Mouse (Mus musculus) hindbrain, embryonic 13.5 days (tissue): ENCODE results near the gene Duoxa1. TPM values are rescaled to one million over a fixed set of nuclear protein-coding genes. Genes with fewer than 3 reads are reported as not detected.
A peak's percentile ranks its signal among the peaks of the same experiment; 100 is the strongest.

ENCODE experiments used
- ATAC-seq: fragments of 200-750 bp; cut with Nextera tagmentation; 2 replicates; pipeline ENCODE4 v1.8.0; 2017; ENCODE audit warnings: moderate TSS enrichment; ENCODE audit not compliant: low FRiP score
- H3K27ac ChIP-seq: fragments of 300-500 bp; sonication (generic); 2 replicates; pipeline ENCODE4 v1.5.1; 2015; ENCODE audit warnings: inconsistent platforms, mild to moderate bottlenecking, moderate library complexity
- H3K27me3 ChIP-seq: fragments of 300-500 bp; sonication (generic); 2 replicates; pipeline ENCODE4 v1.6.1; 2015; ENCODE audit warnings: mild to moderate bottlenecking, inconsistent platforms
- H3K36me3 ChIP-seq: fragments of 300-500 bp; sonication (generic); 2 replicates; pipeline ENCODE4 v1.6.1; 2015; ENCODE audit warnings: mild to moderate bottlenecking, inconsistent platforms
- H3K4me1 ChIP-seq: fragments of 300-500 bp; sonication (generic); replicated peaks from 2 replicates; pipeline ENCODE4 v1.6.1; 2015; ENCODE audit warnings: inconsistent platforms
- H3K4me2 ChIP-seq: fragments of 300-500 bp; sonication (generic); 2 replicates; pipeline ENCODE4 v1.6.1; 2015; ENCODE audit warnings: inconsistent platforms, mild to moderate bottlenecking, moderate library complexity
- H3K4me3 ChIP-seq: fragments of 300-500 bp; sonication (generic); 2 replicates; pipeline ENCODE4 v1.5.1; 2015; ENCODE audit warnings: mild to moderate bottlenecking, inconsistent platforms
- H3K9ac ChIP-seq: fragments of 300-500 bp; sonication (generic); 2 replicates; pipeline ENCODE4 v1.6.1; 2015; ENCODE audit warnings: mild to moderate bottlenecking, inconsistent platforms
- H3K9me3 ChIP-seq: fragments of 300-500 bp; sonication (generic); 2 replicates; pipeline ENCODE4 v1.6.1; 2016; ENCODE audit warnings: inconsistent platforms
- WGBS: fragments of 180-500 bp; shearing (Covaris S2); methylation state at CpG from one replicate; pipeline ENCODE4 v1.1.7; 2015; 5-methylcytosine and 5-hydroxymethylcytosine counted together
- polyA plus RNA-seq: library from polyadenylated mRNA; unstranded; fragments of >200 nt; fragmentation: Nextera tagmentation; extraction: Ambion mirVana; gene quantifications from 2 replicates; pipeline ENCODE4 v1.2.1, GENCODE M21; 2015

Gene Duoxa1
- polyA plus RNA-seq, 1 experiment from 2014 or later = 0.13 TPM

- no peak overlapping the region for H3K4me2 ChIP-seq
- H3K9me3 ChIP-seq = no peaks in the 10 kb centered on the region
- H3K4me1 ChIP-seq = no peaks in the 10 kb centered on the region
- no peaks in the 10 kb centered on the region for H3K36me3 ChIP-seq
- no peaks in the 10 kb centered on the region for H3K27me3 ChIP-seq
- H3K27ac ChIP-seq = no peak overlapping the region
- 81% methylated on average over 3 of the region's 3 CpGs for WGBS
- H3K4me3 ChIP-seq = no peak overlapping the region
- no peak overlapping the region for H3K9ac ChIP-seq
- ATAC-seq = no peak
Measured at GRCm38 (mm10) chr2:122324586-122324985, 11.1 kb upstream of the Duoxa1 start.

- Histone ChIP-seq H3K4me1 (no peaks in the 10 kb centered on the region), H3K36me3 (no peaks in the 10 kb centered on the region), H3K9me3 (no peaks in the 10 kb centered on the region), H3K4me2 (no peak overlapping the region), H3K27me3 (0 out of 2 replicates have a peak, but pooled peaks cover under 1% of the 10 kb centered on the region), H3K9ac (no peak overlapping the region), H3K4me3 (no peak overlapping the region), H3K27ac (no peak overlapping the region)
- 69% methylated on average over 3 of the region's 3 CpGs for WGBS
- ATAC-seq = no peak
Measured at GRCm38 (mm10) chr2:122323960-122324359, 10.4 kb upstream of the Duoxa1 start.

DNA sequence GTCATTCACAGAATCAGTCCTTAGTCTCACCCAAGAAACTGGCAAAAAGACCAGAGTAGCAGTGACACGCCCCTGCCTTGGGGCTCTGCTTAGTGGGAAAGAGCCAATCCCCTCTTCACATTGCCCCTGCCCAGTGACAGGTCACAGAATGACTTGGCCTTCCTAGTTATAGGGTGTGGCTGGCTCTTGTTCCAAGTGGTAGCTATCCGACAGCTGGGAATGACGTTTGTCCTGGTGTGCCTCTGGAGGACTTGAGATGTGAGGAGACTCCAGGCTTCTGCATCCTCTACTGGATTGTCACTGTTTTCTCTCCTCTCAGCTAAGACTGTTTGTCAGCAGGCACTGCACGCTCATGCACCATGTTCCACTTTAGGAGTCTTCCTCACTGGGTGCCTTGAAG, 3.9 kb upstream of the Duoxa1 start:
- no peak overlapping the region for H3K4me3 ChIP-seq
- WGBS = 78% methylated on average over 4 of the region's 4 CpGs
- no peak for ATAC-seq
- no peaks in the 10 kb centered on the region for H3K9me3 ChIP-seq
- H3K4me2 ChIP-seq = no peak overlapping the region
- H3K4me1 ChIP-seq = peaks cover 8% of the 10 kb centered on the region
- H3K36me3 ChIP-seq = no peaks in the 10 kb centered on the region
- no peak overlapping the region for H3K27ac ChIP-seq
- H3K27me3 ChIP-seq = peaks cover 42% of the 10 kb centered on the region
- no peak overlapping the region for H3K9ac ChIP-seq

DNA sequence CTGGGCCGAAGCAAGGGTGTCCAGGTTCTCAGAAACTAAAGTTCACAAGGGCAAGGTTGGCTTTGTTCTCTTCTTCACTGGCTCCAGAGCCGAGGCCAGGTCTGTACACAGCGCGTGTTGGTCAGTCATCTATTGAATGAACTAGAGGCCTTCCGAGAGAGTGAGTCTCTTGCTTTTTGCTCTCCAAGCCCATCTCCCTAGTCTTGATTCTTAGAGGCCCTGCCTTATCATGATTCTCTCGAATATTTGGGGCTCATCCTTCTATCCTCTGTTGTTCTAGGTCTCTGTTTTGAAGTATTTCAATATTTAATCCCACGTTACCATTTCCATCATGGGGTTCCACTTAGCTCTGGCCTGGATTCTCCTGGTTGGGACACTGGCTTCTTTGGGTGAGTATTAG, 1.8 kb upstream of the Duoxa1 start, which contains the start of gene Duox1:
Gene Duox1 (plus strand): TSS at position 301 of the 400 bp plus-strand sequence.
- H3K4me3 ChIP-seq = no peak within 1 kb of the TSS
- no peak for ATAC-seq
- H3K4me1 ChIP-seq = peaks cover 8% of the 10 kb centered on the region
- H3K27me3 ChIP-seq = peaks cover 48% of the 10 kb centered on the region
- H3K9me3 ChIP-seq = no peaks in the 10 kb centered on the region
- no peak within 1 kb of the TSS for H3K9ac ChIP-seq
- WGBS = 84% methylated on average over 7 of the region's 7 CpGs
- H3K36me3 ChIP-seq = no peaks in the 10 kb centered on the region
- H3K27ac ChIP-seq = no peak within 1 kb of the TSS
- H3K4me2 ChIP-seq = no peak within 1 kb of the TSS

DNA sequence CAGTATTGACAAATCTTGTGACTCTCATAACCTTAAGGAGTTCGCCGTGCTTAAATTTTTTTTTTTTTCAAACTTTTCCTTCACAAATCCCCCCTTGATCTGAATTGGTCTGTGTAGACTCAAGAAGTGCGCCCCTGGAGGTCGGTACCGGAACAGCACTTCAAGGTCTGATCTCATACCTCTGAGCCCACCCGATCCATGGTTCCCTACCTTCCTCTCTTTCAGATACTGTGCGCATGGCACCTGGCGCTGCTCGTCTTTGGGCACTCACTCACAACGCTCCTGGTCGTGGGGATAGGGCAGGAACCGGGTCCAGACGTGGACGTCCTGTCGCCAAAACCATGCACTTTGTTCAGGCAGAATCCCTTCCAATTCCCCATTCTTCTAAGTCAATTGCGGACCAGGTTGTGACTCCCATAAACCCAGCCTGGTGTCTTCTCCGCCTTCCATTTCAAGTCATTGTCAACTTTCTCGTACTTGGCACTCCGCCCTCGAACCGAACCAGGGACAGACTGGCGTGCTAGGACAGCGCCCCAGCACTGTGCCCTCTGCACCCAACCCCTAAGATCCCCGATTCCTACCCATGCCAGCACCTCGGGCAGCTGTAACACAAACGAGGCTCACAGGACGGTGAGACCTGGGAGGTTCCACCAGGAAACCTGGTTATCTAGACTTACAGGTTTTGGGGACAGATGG, 660 bp downstream of the Duoxa1 start:
- Histone ChIP-seq H3K9ac (no peak overlapping the region), H3K27me3 (peaks cover 53% of the 10 kb centered on the region), H3K9me3 (no peaks in the 10 kb centered on the region), H3K4me1 (peaks cover 8% of the 10 kb centered on the region), H3K27ac (no peak overlapping the region), H3K4me2 (peak overlapping the region; percentile 43), H3K4me3 (peak overlapping the region; percentile 10), H3K36me3 (no peaks in the 10 kb centered on the region)
- 0 out of 2 replicates have a peak, but pooled peaks have one; percentile 4 for ATAC-seq
- 5% methylated on average over 27 of the region's 27 CpGs for WGBS

DNA sequence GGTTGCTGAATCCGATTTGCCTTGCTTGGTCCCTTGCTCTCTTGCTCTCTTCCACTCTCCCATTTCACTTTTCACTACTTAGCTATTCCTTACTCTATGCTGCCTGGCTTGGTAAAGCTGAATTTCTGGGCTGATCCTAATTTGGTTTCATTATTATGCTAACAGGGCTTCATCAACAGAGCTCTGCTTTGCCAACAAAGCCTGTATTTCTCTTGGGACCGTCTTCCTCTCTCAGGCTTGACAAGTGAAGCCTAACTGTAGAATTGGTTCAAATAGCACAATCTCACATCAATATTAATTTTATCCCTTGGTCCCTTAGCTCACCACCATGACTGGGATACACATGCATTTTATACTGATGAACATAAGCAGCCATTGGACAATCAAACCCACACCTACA, 2.0 kb downstream of the Duoxa1 start:
- no peaks in the 10 kb centered on the region for H3K9me3 ChIP-seq
- H3K27me3 ChIP-seq = peaks cover 65% of the 10 kb centered on the region
- peaks cover 8% of the 10 kb centered on the region for H3K4me1 ChIP-seq
- 39% methylated on average over 2 of the region's 2 CpGs for WGBS
- H3K27ac ChIP-seq = no peak overlapping the region
- no peaks in the 10 kb centered on the region for H3K36me3 ChIP-seq
- H3K4me2 ChIP-seq = no peak overlapping the region
- no peak overlapping the region for H3K9ac ChIP-seq
- H3K4me3 ChIP-seq = no peak overlapping the region
- ATAC-seq = 0 out of 2 replicates have a peak, but pooled peaks have one; percentile 9

- peaks cover 8% of the 10 kb centered on the region for H3K4me1 ChIP-seq
- H3K4me2 ChIP-seq = no peak overlapping the region
- 26% methylated on average over 3 of the region's 3 CpGs for whole genome bisulfite sequencing
- H3K9me3 ChIP-seq = no peaks in the 10 kb centered on the region
- H3K27me3 ChIP-seq = peaks cover 69% of the 10 kb centered on the region
- no peak overlapping the region for H3K9ac ChIP-seq
- no peak for ATAC-seq
- no peak overlapping the region for H3K27ac ChIP-seq
- H3K4me3 ChIP-seq = no peak overlapping the region
- H3K36me3 ChIP-seq = no peaks in the 10 kb centered on the region
Measured at GRCm38 (mm10) chr2:122309647-122310046, 3.9 kb downstream of the Duoxa1 start.

DNA sequence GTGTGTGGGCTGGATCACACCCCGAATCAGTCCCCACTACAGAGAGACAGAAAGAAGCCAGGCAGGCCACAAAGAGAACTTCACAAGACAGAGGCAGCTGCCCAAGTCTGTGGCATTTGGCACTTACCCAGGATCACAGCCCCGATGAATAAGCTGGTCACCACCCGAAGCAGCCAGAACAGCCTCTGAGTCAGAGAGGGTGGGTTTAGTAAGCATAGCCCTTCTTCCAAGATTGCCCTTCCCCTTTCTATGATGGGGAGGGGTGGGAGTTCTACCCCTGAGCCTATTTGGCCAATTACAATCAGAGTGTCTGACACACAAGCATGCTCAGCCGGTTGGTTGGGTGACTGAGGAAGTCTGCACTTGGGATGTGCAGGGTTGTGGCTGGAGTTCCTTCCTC, 7.3 kb downstream of the Duoxa1 start:
- no peak overlapping the region for H3K9ac ChIP-seq
- H3K36me3 ChIP-seq = no peaks in the 10 kb centered on the region
- no peak overlapping the region for H3K4me2 ChIP-seq
- peaks cover 74% of the 10 kb centered on the region for H3K27me3 ChIP-seq
- H3K27ac ChIP-seq = no peak overlapping the region
- ATAC-seq = no peak
- 59% methylated on average over 4 of the region's 4 CpGs for WGBS
- H3K4me1 ChIP-seq = peaks cover 12% of the 10 kb centered on the region
- no peak overlapping the region for H3K4me3 ChIP-seq
- H3K9me3 ChIP-seq = no peaks in the 10 kb centered on the region

DNA sequence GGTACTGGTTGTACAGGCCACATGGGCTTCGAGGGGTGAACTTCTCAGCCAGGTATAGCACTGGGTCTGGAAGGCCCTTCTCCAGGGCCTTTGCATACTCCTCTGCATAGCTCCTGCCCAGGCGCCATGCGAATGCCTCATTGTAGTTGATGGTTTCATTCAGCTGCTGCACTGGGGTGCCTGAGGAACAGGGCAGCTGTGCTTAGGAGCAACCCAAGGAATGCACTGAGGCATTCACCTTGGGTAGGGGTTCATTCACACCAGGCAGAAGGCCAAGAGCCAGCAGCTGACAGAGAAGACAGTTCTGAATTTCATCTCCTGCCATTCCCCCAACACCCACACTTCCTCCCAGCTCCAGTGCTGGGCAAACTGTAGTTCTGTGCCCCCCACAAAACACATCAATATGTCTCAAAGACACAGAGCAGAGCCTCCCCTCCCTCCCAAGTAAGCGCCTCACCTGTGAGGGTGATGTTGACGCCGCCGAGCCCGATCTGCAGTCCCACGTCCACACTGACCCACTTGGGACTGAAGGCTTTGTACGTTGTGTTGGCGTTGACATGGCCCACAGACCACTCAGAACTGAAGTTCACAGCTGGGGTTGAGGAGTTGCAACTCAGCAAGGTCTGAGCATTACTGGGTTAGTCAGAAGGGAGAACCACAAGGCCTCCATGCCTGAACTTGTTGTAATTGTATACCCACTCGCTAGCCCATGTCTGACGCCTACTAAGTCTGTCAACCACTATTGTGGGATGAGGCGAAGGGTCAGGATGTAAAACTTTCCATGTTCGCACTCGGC, 8.2 kb downstream of the Duoxa1 start:
- Histone ChIP-seq H3K9me3 (no peaks in the 10 kb centered on the region), H3K27ac (no peak overlapping the region), H3K4me2 (no peak overlapping the region), H3K27me3 (peaks cover 83% of the 10 kb centered on the region), H3K4me1 (peaks cover 21% of the 10 kb centered on the region), H3K9ac (no peak overlapping the region), H3K4me3 (no peak overlapping the region), H3K36me3 (no peaks in the 10 kb centered on the region)
- 86% methylated on average over 16 of the region's 16 CpGs for WGBS
- no peak for ATAC-seq

DNA sequence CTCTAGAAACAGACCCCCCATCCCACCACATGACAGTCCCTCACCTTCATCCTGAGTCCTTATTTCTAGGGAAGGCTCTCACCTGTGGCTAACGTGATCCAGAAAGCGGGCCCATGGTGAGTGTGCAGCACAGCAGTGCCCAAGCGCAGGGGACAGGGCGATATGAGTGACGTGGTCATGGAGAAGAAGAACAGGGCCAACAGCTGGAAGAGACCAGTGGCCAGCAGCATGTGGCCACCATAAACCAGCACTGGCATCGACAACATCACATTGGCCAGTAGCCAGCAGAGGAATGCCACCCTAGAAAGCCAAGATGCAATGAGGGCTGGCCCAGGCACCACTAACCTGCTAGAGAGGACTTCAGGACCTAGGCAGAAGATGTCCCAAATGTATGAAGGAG, 9.0 kb downstream of the Duoxa1 start:
- H3K27me3 ChIP-seq = peaks cover 90% of the 10 kb centered on the region
- H3K4me2 ChIP-seq = no peak overlapping the region
- no peak for ATAC-seq
- H3K9me3 ChIP-seq = no peaks in the 10 kb centered on the region
- no peak overlapping the region for H3K4me3 ChIP-seq
- H3K4me1 ChIP-seq = peaks cover 21% of the 10 kb centered on the region
- H3K36me3 ChIP-seq = no peaks in the 10 kb centered on the region
- no peak overlapping the region for H3K9ac ChIP-seq
- WGBS = 88% methylated on average over 6 of the region's 6 CpGs
- no peak overlapping the region for H3K27ac ChIP-seq

- 15% methylated on average over 9 of the region's 9 CpGs for WGBS
- Histone ChIP-seq H3K9me3 (no peaks in the 10 kb centered on the region), H3K36me3 (no peaks in the 10 kb centered on the region), H3K27ac (no peak overlapping the region), H3K4me2 (no peak overlapping the region), H3K9ac (no peak overlapping the region), H3K4me1 (peaks cover 38% of the 10 kb centered on the region), H3K27me3 (peaks cover 99% of the 10 kb centered on the region), H3K4me3 (no peak overlapping the region)
- ATAC-seq = peak; percentile 70
Measured at GRCm38 (mm10) chr2:122302574-122303241, 10.8 kb downstream of the Duoxa1 start.

GRCm38 (mm10) chr2:122301921-122302573, 11.5 kb downstream of the Duoxa1 start:
- peak overlapping the region; percentile 67 for H3K9ac ChIP-seq
- peaks cover 100% of the 10 kb centered on the region for H3K27me3 ChIP-seq
- H3K27ac ChIP-seq = no peak overlapping the region
- no peaks in the 10 kb centered on the region for H3K9me3 ChIP-seq
- 6% methylated on average over 23 of the region's 23 CpGs for WGBS
- H3K4me2 ChIP-seq = peak overlapping the region; percentile 88
- no peak; the same call in 1 of the 2 replicates for ATAC-seq
- H3K4me3 ChIP-seq = peak overlapping the region; percentile 45
- peaks cover 45% of the 10 kb centered on the region for H3K4me1 ChIP-seq
- H3K36me3 ChIP-seq = no peaks in the 10 kb centered on the region
